Mouse (Mus musculus): Measurements from ENCODE around the gene Zbed5. TPM values are rescaled to one million over a fixed set of nuclear protein-coding genes. Genes with fewer than 3 reads are reported as not detected.

Zbed5 gene
- polyA plus RNA-seq, 1 experiment = 5.6 TPM

DNA sequence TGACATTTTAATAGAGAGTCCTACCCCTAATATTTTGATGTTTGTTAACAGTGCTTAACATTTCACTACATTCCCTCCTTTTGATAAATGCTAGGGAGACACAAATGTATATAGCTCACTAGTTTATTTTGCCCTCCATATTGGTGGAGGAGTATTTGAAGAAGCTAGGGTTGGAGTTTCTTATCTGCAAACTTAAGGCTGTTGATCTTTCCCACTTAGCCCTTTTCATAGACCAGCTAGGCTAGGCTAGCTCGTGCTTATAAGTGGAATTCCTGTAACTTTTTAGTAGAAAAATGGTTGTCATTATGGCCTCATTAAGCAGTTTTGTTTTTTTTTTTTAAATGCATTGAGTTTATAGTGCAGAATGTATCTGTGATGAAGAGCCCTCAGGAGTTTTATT is 47.9 kb downstream of the Zbed5 start:
- no peak overlapping the region for H3K4me3 ChIP-seq (ENCODE audit: insufficient read depth, low read length)
- TF ChIP-seq CTCF (IDR thresholded peaks at IDR 0.05; ENCODE audit: extremely low read depth, insufficient read depth, low read length) (no peak), POLR2A (IDR thresholded peaks at IDR 0.05; ENCODE audit: extremely low read depth, insufficient read depth, low read length) (no peak)
- no peak overlapping the region for H3K27ac ChIP-seq (ENCODE audit: insufficient read depth, low read length)
- H3K4me1 ChIP-seq (ENCODE audit: control insufficient read depth, insufficient read depth, low read length) = no peaks in the 10 kb centered on the region

DNA sequence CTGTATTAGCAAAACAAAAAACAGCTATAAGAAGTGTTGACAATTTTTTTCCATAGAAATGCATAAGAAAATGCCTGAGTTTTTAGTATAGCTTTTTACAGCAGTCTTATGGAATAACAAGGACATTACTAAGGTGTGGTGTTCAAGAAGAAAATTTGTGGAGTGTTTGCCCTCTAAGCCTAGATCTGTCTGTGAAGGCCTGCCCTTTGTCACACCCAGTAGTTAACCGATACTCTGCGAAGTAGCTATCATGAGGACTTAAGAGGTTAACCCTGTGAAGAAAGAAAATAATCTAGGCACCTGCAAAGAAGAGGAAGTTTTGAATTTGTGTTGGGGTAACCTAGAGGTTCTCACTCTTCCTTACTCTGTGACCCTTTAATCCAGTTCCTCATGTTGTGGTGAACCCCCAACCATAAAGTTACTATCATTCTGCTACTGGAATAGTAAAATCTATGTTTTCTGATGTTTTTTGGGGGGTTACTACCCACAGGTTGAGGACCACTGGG is 52.1 kb downstream of the Zbed5 start:
- no peak overlapping the region for H3K4me3 ChIP-seq (ENCODE audit: insufficient read depth, low read length)
- H3K4me1 ChIP-seq (ENCODE audit: control insufficient read depth, insufficient read depth, low read length) = no peaks in the 10 kb centered on the region
- no peak overlapping the region for H3K27ac ChIP-seq (ENCODE audit: insufficient read depth, low read length)
- TF ChIP-seq POLR2A (IDR thresholded peaks at IDR 0.05; ENCODE audit: extremely low read depth, insufficient read depth, low read length) (no peak), CTCF (IDR thresholded peaks at IDR 0.05; ENCODE audit: extremely low read depth, insufficient read depth, low read length) (no peak)

DNA sequence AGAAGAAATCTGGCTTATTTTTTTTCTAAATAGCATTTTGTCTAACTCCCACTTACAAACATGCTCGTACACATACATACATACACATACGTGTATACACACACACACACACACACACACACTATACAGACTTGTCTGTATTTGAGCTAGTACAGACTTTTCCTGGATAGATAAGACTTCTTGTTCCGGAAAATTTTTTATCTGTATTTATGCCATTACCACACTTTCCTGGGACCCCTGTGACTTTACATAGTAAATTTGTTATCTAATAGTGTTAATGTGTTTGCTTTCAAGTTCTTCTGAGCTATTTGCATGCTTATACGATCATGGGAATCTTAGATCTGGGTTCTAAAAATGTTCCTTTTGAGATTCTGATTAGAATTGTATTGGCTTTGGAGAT is 56.6 kb downstream of the Zbed5 start:
- no peak overlapping the region for H3K4me3 ChIP-seq (ENCODE audit: insufficient read depth, low read length)
- no peaks in the 10 kb centered on the region for H3K4me1 ChIP-seq (ENCODE audit: control insufficient read depth, insufficient read depth, low read length)
- H3K27ac ChIP-seq (ENCODE audit: insufficient read depth, low read length) = no peak overlapping the region
- no peak for TF ChIP-seq CTCF (IDR thresholded peaks at IDR 0.05; ENCODE audit: extremely low read depth, insufficient read depth, low read length)
- TF ChIP-seq POLR2A (IDR thresholded peaks at IDR 0.05; ENCODE audit: extremely low read depth, insufficient read depth, low read length) = no peak

Other genes with a start within 250 kb of the Zbed5 start
- 5.2 and 5.9 TPM in 2 replicates for gene Zfp11, start 225.6 kb upstream of the Zbed5 start, polyA plus RNA-seq (2012; rRNA removed)
- not detected in 2 replicates for gene Sept14, start 187.2 kb upstream of the Zbed5 start, polyA plus RNA-seq (2012; rRNA removed)
- 100 and 111 TPM in 2 replicates for gene Mrps17, start 180.2 kb upstream of the Zbed5 start, polyA plus RNA-seq (2012; rRNA removed)
- gene Nipsnap2, start 170.7 kb upstream of the Zbed5 start, polyA plus RNA-seq (2012; rRNA removed) = 84.1 and 88.4 TPM in 2 replicates
- 27.4 and 27.5 TPM in 2 replicates for gene Psph, start 108.3 kb upstream of the Zbed5 start, polyA plus RNA-seq (2012; rRNA removed)
- 16.8 and 19.2 TPM in 2 replicates for gene Sumf2, start 48.7 kb upstream of the Zbed5 start, polyA plus RNA-seq (2012; rRNA removed)
- gene Chchd2, start 8.3 kb upstream of the Zbed5 start, polyA plus RNA-seq (2012; rRNA removed) = 719 and 800 TPM in 2 replicates
- gene Phkg1, start 2.8 kb downstream of the Zbed5 start, polyA plus RNA-seq (2012; rRNA removed) = 38.1 and 39.9 TPM in 2 replicates
- 4.2 and 5.1 TPM in 2 replicates for gene Nupr1l, start 12.8 kb downstream of the Zbed5 start, polyA plus RNA-seq (2012; rRNA removed)
- gene Vkorc1l1, start 46.2 kb downstream of the Zbed5 start, polyA plus RNA-seq (2012; rRNA removed) = 39.4 and 39.5 TPM in 2 replicates
- gene Gusb, start 107.3 kb downstream of the Zbed5 start, polyA plus RNA-seq (2012; rRNA removed) = 20.2 and 20.9 TPM in 2 replicates
- 33.0 and 33.2 TPM in 2 replicates for gene Asl, start 133.5 kb downstream of the Zbed5 start, polyA plus RNA-seq (2012; rRNA removed)
- gene Crcp, start 133.6 kb downstream of the Zbed5 start, polyA plus RNA-seq (2012; rRNA removed) = 41.3 and 44.5 TPM in 2 replicates
- 32.8 and 33.0 TPM in 2 replicates for gene Tpst1, start 177.6 kb downstream of the Zbed5 start, polyA plus RNA-seq (2012; rRNA removed)
- gene Kctd7, start 249.1 kb downstream of the Zbed5 start, polyA plus RNA-seq (2012; rRNA removed) = 8.0 and 8.7 TPM in 2 replicates

Measured in cortical plate, adult 2 months (tissue).